Mouse (Mus musculus): Measurements from ENCODE around the gene Rtn4rl1.
A peak's percentile ranks its signal among the peaks of the same experiment; 100 is the strongest.
"Not testable (repeated sequence)": the region's sequence is repeated elsewhere in the genome, so short reads cannot be mapped to it uniquely, and the experiment has no call there.

Gene Rtn4rl1

DNA sequence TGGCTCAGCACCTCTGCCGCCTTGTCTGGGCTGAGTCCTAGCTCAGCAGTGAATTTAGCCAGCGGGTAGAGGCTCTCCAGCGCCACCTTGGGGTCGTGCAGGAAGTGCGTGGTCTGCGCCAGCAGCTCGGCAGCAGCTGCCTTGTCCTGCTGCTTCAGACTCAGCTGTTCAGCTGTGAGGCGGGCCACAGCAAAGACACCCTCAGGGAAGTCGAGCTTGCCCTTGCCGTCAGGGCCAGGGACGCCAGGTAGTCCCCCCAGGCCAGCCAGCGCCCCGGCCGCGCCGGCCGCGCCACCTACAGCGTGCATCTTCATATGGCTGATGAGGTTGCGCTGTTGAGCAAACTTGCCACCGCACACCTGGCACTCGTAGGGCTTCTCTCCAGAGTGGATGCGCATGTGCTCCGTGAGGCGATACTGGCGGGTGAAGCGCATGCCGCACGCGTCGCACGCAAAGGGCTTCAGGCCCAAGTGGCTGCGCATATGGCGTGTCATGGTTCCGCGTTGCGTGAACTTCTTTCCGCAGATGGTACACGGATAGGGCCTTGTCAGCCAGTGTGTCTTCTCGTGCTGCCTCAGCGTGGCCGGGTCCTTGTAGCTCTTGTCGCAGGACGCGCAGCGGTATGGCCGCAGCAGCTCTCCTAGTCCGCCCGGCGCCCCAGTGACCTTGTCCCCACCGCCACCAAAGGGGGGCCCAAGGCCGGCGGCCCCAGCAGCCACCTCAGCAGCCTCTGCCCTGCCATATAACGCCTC lies 28.0 kb upstream of the Rtn4rl1 start:
- DNase-seq (ENCODE audit: low spot score in 2 of 2): peak; percentile 81 to 87

GRCm38 (mm10) chr11:75166193-75166842 lies 27.3 kb upstream of the Rtn4rl1 start:
- peak in 1 of 2 experiments; percentile 14 for DNase-seq (ENCODE audit: low spot score in 2 of 2)

DNA sequence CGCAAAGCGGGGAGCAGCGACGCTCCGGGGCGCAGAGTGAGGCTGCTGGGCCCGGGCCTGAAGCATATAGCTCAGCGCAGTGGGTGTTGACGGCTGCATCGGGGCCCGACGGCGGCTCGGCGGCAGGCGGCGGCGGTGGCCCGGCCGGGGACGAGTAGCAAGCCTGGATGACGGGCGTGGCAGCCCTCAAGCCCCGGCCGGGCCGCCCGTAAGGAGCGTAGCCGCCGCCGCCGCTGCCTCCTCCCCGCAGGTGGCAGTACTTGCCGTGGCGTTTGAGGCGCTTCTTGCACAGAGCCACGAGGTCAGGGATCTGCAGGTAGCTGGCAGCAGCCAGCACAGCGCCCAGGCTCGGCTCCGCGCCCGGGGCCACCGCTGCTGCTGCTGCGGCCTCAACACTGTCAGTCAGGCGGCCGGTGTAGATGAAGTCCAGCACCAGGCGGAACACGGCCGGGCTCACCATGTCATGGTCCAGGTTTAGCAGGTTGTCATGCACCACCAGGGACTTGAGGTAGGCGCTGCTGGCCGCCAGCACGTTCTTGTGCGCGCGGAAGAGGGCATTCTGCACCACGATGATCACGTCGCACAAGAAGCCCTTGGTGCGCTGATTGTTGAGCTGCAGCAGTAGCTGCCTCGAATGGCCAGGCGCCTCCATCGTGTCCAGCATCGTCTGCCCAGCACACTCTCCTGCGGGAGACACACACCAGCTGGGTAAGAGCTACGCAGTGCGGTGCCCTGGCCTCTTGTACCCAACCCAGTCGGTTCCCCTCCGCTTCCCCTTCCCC lies 26.5 kb upstream of the Rtn4rl1 start:
- peak in 1 of 2 experiments; percentile 37 for DNase-seq (ENCODE audit: low spot score in 2 of 2)

GRCm38 (mm10) chr11:75167643-75168589 lies 25.7 kb upstream of the Rtn4rl1 start:
- DNase-seq (ENCODE audit: low spot score in 2 of 2): peak; percentile 49 to 68

GRCm38 (mm10) chr11:75168590-75169361 lies 24.8 kb upstream of the Rtn4rl1 start:
- peak; percentile 90 for DNase-seq (ENCODE audit: low spot score in 2 of 2)

DNA sequence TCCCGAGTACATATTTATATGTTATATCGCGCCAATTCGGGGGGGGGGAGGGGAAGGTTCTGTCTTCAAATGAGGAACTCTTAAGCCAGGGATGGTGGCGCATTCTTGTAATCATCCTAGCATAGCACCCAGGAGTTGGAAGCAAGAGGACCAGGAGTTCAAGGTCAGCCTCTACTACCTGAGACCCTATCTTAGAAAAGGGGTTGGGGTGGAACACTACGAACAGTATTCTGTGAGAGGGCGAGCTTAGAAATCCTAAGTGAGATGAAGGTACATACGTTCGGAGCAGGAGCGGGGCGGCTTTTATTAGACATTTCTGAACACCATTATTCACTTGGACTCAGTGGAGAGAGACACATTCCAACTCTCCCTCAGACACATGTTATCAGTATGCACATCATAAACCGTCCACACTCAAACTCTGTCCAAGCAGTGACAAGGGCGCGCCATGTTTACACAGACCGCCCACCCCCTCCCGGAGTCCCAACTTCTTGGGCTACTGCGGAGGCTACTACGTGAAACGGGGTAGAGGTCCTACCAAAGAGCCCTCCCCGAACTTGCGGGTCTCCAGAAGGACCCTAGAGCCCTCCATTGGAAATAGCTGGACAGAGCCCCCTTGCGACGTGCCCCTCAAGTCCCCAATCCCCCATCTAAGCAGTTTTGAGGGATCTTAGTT lies 24.0 kb upstream of the Rtn4rl1 start, which contains the start of gene Hic1:
TSS of gene Hic1 (minus strand) at position 115 of the 676 bp plus-strand sequence.
- DNase-seq (ENCODE audit: low spot score in 2 of 2): peak in 1 of 2 experiments; percentile 52

GRCm38 (mm10) chr11:75170136-75170751 lies 23.3 kb upstream of the Rtn4rl1 start:
- peak; percentile 93 to 95 for DNase-seq (ENCODE audit: low spot score in 2 of 2)

GRCm38 (mm10) chr11:75171186-75171865 lies 22.3 kb upstream of the Rtn4rl1 start:
- no peak for DNase-seq (ENCODE audit: low spot score in 2 of 2)

DNA sequence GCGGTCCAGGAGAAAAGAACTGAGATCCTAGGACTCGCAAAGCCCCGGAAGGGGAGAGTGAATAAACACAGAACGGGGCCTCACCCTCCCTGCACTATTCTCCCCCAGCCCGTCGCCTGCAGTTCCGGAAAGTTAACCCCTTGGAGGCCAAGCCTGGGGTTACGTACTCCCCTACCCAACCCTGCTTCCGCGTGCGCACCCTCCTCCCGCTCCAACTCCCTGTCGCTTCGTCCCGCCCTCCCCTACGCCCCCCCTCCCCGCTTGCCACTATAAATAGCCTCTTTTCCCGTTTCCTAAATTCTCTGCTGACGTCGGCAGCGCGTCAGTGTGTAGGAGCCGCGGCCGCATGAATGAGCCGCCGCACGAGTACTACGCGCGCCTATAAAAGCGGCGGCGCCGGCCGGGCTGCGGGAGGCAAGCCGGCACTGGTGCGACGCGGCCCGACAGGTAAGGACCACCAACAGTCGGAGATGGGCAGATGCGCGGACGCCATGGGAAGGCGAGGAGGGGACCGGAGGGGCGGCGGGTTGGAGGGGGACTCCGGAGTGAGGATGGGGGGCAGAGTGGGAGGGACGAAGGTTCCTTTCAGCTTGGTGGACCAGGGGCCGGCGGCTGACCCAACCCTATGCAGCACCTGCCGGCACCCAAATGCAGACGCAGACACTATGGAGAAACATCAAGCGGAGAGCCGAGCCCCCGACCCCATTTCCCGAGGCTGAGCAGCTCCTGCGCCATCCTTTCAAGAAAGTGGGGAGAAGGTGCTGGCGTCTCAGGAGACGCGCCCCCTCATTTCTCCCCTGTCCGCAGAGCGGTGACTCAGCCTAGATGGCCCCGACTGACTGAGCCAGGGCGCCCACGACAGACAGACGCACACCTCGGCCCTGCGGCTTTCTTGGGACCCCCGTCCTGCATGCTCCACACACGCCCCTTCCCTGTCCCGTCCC lies 21.2 kb upstream of the Rtn4rl1 start:
- DNase-seq (ENCODE audit: low spot score in 2 of 2): no peak

DNA sequence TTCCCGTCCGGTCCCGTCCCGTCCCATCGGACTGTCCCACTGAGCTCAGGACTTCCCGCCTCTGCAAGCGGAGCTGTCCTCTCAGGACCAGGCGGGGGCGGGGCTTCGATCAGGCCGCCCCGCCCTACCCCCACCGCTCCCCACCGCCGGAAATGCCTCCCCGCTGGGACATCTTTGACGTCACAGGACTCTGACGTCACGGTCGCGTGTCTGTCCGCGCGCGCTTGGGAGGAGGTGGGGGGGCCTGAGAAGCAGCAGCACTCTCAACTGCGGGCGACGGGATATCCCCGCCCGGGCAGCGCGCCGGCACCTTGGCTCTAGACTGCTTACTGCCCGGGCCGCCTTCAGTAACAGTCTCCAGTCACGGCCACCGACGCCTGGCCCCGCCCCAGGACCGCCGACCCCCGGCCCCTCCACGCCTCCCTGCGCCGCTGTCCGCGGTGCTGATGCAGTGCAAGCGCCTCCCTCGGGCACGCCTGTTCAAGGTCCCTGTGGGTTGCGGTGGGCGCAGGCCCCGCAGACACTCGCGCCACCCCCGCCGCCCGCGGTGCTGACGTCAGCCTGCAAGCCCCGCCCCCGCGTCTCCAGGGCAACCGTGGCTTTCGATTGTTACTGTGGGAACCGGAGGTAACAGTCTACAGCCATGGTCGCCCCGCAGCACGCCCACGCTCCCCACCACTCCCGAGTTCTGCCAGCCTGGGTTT lies 20.3 kb upstream of the Rtn4rl1 start:
- peak; percentile 67 to 69 for DNase-seq (ENCODE audit: low spot score in 2 of 2)

DNA sequence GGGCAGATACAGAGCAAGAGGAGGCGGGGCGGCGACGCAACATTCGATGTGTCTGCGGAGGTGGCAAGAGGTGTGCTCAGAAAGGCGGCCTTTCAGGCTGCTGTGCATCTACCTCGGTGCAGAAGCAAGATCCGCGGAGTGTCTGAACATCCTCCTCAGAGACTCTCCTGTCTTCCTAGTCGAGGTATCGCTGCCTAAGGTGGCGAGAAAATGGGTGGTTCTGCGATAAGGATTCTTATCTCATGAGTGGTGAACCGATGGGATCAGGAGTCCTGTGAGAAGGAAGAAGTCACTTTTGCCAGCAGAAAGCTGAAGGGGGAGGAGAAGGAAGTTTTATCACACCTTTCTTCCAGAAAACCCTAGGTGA lies 19.8 kb upstream of the Rtn4rl1 start:
- DNase-seq (ENCODE audit: low spot score in 2 of 2): no peak

- DNase-seq (ENCODE audit: low spot score in 2 of 2): not testable (repeated sequence)
These were observed 19.0 kb upstream of the Rtn4rl1 start for GRCm38 (mm10) chr11:75174574-75174973.

GRCm38 (mm10) chr11:75178011-75178410 lies 15.6 kb upstream of the Rtn4rl1 start:
- no peak for DNase-seq (ENCODE audit: low spot score in 2 of 2)

DNA sequence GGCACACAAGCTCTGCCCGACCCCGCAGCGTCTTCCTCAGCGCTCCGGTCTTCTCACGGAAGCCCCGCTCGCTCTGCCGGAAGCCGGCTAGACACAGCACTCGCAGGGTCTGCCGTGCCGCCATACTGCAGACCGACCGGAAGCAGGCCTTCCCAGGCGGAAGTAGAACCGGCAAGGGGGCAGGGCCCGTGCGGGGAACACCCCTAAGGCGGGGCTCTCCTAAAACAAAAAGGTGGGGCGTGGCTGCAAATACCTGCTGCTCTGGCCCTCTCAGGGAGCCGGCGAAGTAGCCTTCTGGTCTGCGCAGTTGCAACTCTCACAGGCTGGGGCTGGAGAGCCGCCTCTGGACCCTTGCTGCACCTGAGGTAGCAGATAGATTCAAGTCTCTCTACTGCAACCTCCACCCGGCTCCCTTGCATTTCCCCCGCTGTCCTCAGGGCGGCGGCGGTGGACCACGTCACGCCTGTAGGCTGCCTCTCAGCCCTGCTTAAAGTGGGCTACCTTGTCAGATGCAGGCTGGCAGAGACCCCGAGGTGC lies 14.8 kb upstream of the Rtn4rl1 start, which contains the start of gene Ovca2:
TSS of gene Ovca2 (minus strand) at position 164 of the 537 bp plus-strand sequence.
- peak; percentile 83 to 89 for DNase-seq (ENCODE audit: low spot score in 2 of 2)

GRCm38 (mm10) chr11:75183917-75184570 lies 9.5 kb upstream of the Rtn4rl1 start:
- DNase-seq (ENCODE audit: low spot score in 2 of 2): no peak

GRCm38 (mm10) chr11:75184573-75184972 lies 9.0 kb upstream of the Rtn4rl1 start:
- no peak for DNase-seq (ENCODE audit: low spot score in 2 of 2)
